Mouse (Mus musculus) stomach, postnatal 0 days (tissue): ENCODE measurements around the gene 9130008F23Rik.

Experiments
- CTCF ChIP-seq: IDR thresholded peaks from 2 replicates; pipeline ENCODE4 v1.5.1; 2016; ENCODE audit warnings: antibody characterized with exemption, low read depth, mild to moderate bottlenecking, moderate library complexity
- EP300 ChIP-seq: optimal IDR thresholded peaks from 2 replicates; pipeline ENCODE3; 2016; ENCODE audit warnings: antibody characterized with exemption

DNA sequence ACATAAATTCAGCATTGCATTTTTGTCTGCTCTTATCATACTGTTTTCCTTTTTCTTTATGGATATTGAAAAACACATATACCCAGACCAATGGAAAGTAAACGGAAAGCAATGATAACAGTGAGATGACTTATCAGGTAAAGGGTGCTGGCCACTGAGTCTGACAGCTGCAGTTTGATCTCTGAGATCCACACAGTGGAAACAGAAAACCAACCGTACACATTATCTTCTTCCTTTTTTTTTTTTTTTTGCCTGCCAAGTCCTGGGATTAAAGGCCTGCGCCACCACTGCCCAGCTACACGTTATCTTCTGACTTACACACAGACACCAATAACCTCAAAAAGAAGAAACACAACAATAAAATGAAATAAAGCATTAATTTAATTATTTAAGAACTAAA is 23.0 kb upstream of the 9130008F23Rik start:
- no peak for TF ChIP-seq CTCF
- no peak for TF ChIP-seq EP300
